Mouse (Mus musculus): ENCODE data around the gene Rex1bd. TPM values are rescaled to one million over a fixed set of nuclear protein-coding genes. Genes with fewer than 3 reads are reported as not detected.

Rex1bd gene
- polyA plus RNA-seq, 1 experiment from 2014 or later = 126 TPM

- DNase-seq (ENCODE audit: low spot score) (peak; percentile 88), ATAC-seq (replicated peaks; ENCODE audit: insufficient number of reproducible peaks, low FRiP score, low TSS enrichment, low read depth) (no peak)
- H3K9me3 ChIP-seq (replicated peaks; ENCODE audit: control insufficient read depth, low read length) = no peaks in the 10 kb centered on the region
- H3K36me3 ChIP-seq (replicated peaks; ENCODE audit: control insufficient read depth, insufficient read depth, low read depth, low read length) = peaks cover 6% of the 10 kb centered on the region
- peaks cover 26% of the 10 kb centered on the region for H3K27me3 ChIP-seq (ENCODE audit: control insufficient read depth, insufficient read depth, low read length)
- 54% methylated on average over 3 of the region's 3 CpGs for WGBS
- H3K4me3 ChIP-seq (ENCODE audit: low read depth, low read length) = no peak overlapping the region; the same call in 1 of the 2 replicates
- no peak overlapping the region for H3K9ac ChIP-seq (replicated peaks; ENCODE audit: low read length)
- H3K4me1 ChIP-seq (ENCODE audit: control insufficient read depth, insufficient read depth, low read length) = peaks cover 28% of the 10 kb centered on the region
- peak overlapping the region; percentile 6; the same call in 1 of the 2 replicates for H3K4me2 ChIP-seq (ENCODE audit: low read depth, low read length)
- peak overlapping the region; percentile 49; the same call in 1 of the 2 replicates for H3K27ac ChIP-seq (replicated peaks; ENCODE audit: low read depth, low read length)
Measured at GRCm38 (mm10) chr8:70504851-70505250, 1.7 kb downstream of the Rex1bd start.

- H3K27me3 ChIP-seq (ENCODE audit: control insufficient read depth, insufficient read depth, low read length) = peaks cover 26% of the 10 kb centered on the region
- no peak overlapping the region for H3K4me2 ChIP-seq (ENCODE audit: low read depth, low read length)
- H3K9me3 ChIP-seq (replicated peaks; ENCODE audit: control insufficient read depth, low read length) = no peaks in the 10 kb centered on the region
- peaks cover 6% of the 10 kb centered on the region for H3K36me3 ChIP-seq (replicated peaks; ENCODE audit: control insufficient read depth, insufficient read depth, low read depth, low read length)
- H3K27ac ChIP-seq (replicated peaks; ENCODE audit: low read depth, low read length) = peak overlapping the region; percentile 49; the same call in 1 of the 2 replicates
- WGBS = 27% methylated on average over 16 of the region's 16 CpGs
- peaks cover 27% of the 10 kb centered on the region for H3K4me1 ChIP-seq (ENCODE audit: control insufficient read depth, insufficient read depth, low read length)
- no peak overlapping the region; the same call in 1 of the 2 replicates for H3K4me3 ChIP-seq (ENCODE audit: low read depth, low read length)
- no peak overlapping the region for H3K9ac ChIP-seq (replicated peaks; ENCODE audit: low read length)
- peak; percentile 19; the same call in 1 of the 2 replicates for ATAC-seq (replicated peaks; ENCODE audit: insufficient number of reproducible peaks, low FRiP score, low TSS enrichment, low read depth)
- DNase-seq (ENCODE audit: low spot score) = peak; percentile 93
Measured at GRCm38 (mm10) chr8:70504291-70504716, 2.2 kb downstream of the Rex1bd start.

GRCm38 (mm10) chr8:70503062-70503750, 3.3 kb downstream of the Rex1bd start:
- H3K4me1 ChIP-seq (ENCODE audit: control insufficient read depth, insufficient read depth, low read length) = peaks cover 19% of the 10 kb centered on the region
- H3K9me3 ChIP-seq (replicated peaks; ENCODE audit: control insufficient read depth, low read length) = no peaks in the 10 kb centered on the region
- peak overlapping the region; percentile 32; the same call in 1 of the 2 replicates for H3K9ac ChIP-seq (replicated peaks; ENCODE audit: low read length)
- DNase-seq (ENCODE audit: low spot score) (peak; percentile 84), ATAC-seq (replicated peaks; ENCODE audit: insufficient number of reproducible peaks, low FRiP score, low TSS enrichment, low read depth) (no peak)
- WGBS = 9% methylated on average over 46 of the region's 46 CpGs
- H3K27me3 ChIP-seq (ENCODE audit: control insufficient read depth, insufficient read depth, low read length) = peaks cover 26% of the 10 kb centered on the region
- H3K27ac ChIP-seq (replicated peaks; ENCODE audit: low read depth, low read length) = no peak overlapping the region; the same call in 1 of the 2 replicates
- peaks cover 6% of the 10 kb centered on the region for H3K36me3 ChIP-seq (replicated peaks; ENCODE audit: control insufficient read depth, insufficient read depth, low read depth, low read length)
- peak overlapping the region; percentile 11 for H3K4me2 ChIP-seq (ENCODE audit: low read depth, low read length)
- H3K4me3 ChIP-seq (ENCODE audit: low read depth, low read length) = no peak overlapping the region

GRCm38 (mm10) chr8:70502540-70502939, 4.0 kb downstream of the Rex1bd start:
- peaks cover 19% of the 10 kb centered on the region for H3K4me1 ChIP-seq (ENCODE audit: control insufficient read depth, insufficient read depth, low read length)
- H3K27ac ChIP-seq (replicated peaks; ENCODE audit: low read depth, low read length) = no peak overlapping the region

GRCm38 (mm10) chr8:70501820-70502529, 4.6 kb downstream of the Rex1bd start:
- Histone ChIP-seq H3K4me1 (ENCODE audit: control insufficient read depth, insufficient read depth, low read length) (peaks cover 19% of the 10 kb centered on the region), H3K27me3 (ENCODE audit: control insufficient read depth, insufficient read depth, low read length) (peaks cover 26% of the 10 kb centered on the region), H3K9ac (replicated peaks; ENCODE audit: low read length) (no peak overlapping the region), H3K36me3 (replicated peaks; ENCODE audit: control insufficient read depth, insufficient read depth, low read depth, low read length) (no peaks in the 10 kb centered on the region), H3K27ac (replicated peaks; ENCODE audit: low read depth, low read length) (no peak overlapping the region), H3K4me2 (ENCODE audit: low read depth, low read length) (no peak overlapping the region), H3K9me3 (replicated peaks; ENCODE audit: control insufficient read depth, low read length) (no peaks in the 10 kb centered on the region), H3K4me3 (ENCODE audit: low read depth, low read length) (no peak overlapping the region)
- DNase-seq (ENCODE audit: low spot score) = no peak
- 13% methylated on average over 23 of the region's 23 CpGs for WGBS
- no peak for ATAC-seq (replicated peaks; ENCODE audit: insufficient number of reproducible peaks, low FRiP score, low TSS enrichment, low read depth)

More at GRCm38 (mm10) chr8:70502540-70502939, 4.0 kb downstream of the Rex1bd start:
- H3K36me3 ChIP-seq (replicated peaks; ENCODE audit: control insufficient read depth, insufficient read depth, low read depth, low read length) = 0 out of 2 replicates have a peak, but pooled peaks cover under 1% of the 10 kb centered on the region
- H3K9ac ChIP-seq (replicated peaks; ENCODE audit: low read length) = no peak overlapping the region
- H3K4me3 ChIP-seq (ENCODE audit: low read depth, low read length) = no peak overlapping the region
- no peaks in the 10 kb centered on the region for H3K9me3 ChIP-seq (replicated peaks; ENCODE audit: control insufficient read depth, low read length)
- 29% methylated on average over 12 of the region's 12 CpGs for WGBS
- H3K4me2 ChIP-seq (ENCODE audit: low read depth, low read length) = no peak overlapping the region
- ATAC-seq (replicated peaks; ENCODE audit: insufficient number of reproducible peaks, low FRiP score, low TSS enrichment, low read depth) (no peak), DNase-seq (ENCODE audit: low spot score) (no peak)
- peaks cover 26% of the 10 kb centered on the region for H3K27me3 ChIP-seq (ENCODE audit: control insufficient read depth, insufficient read depth, low read length)

- Histone ChIP-seq H3K9me3 (replicated peaks; ENCODE audit: control insufficient read depth, low read length) (no peaks in the 10 kb centered on the region), H3K36me3 (replicated peaks; ENCODE audit: control insufficient read depth, insufficient read depth, low read depth, low read length) (no peaks in the 10 kb centered on the region), H3K27ac (replicated peaks; ENCODE audit: low read depth, low read length) (no peak overlapping the region), H3K27me3 (ENCODE audit: control insufficient read depth, insufficient read depth, low read length) (peaks cover 35% of the 10 kb centered on the region), H3K4me1 (ENCODE audit: control insufficient read depth, insufficient read depth, low read length) (peaks cover 18% of the 10 kb centered on the region), H3K4me3 (ENCODE audit: low read depth, low read length) (no peak overlapping the region), H3K9ac (replicated peaks; ENCODE audit: low read length) (no peak overlapping the region), H3K4me2 (ENCODE audit: low read depth, low read length) (peak overlapping the region; percentile 16; the same call in 1 of the 2 replicates)
- ATAC-seq (replicated peaks; ENCODE audit: insufficient number of reproducible peaks, low FRiP score, low TSS enrichment, low read depth) (no peak), DNase-seq (ENCODE audit: low spot score) (no peak)
- 10% methylated on average over 37 of the region's 39 CpGs for WGBS
Measured at GRCm38 (mm10) chr8:70500386-70501301, 5.9 kb downstream of the Rex1bd start.

- H3K27me3 ChIP-seq (ENCODE audit: control insufficient read depth, insufficient read depth, low read length) = peaks cover 54% of the 10 kb centered on the region
- DNase-seq (ENCODE audit: low spot score) (no peak), ATAC-seq (replicated peaks; ENCODE audit: insufficient number of reproducible peaks, low FRiP score, low TSS enrichment, low read depth) (no peak)
- WGBS = 3% methylated on average over 12 of the region's 12 CpGs
- H3K36me3 ChIP-seq (replicated peaks; ENCODE audit: control insufficient read depth, insufficient read depth, low read depth, low read length) = no peaks in the 10 kb centered on the region
- H3K9ac ChIP-seq (replicated peaks; ENCODE audit: low read length) = peak overlapping the region; percentile 35
- peak overlapping the region; percentile 77 for H3K4me2 ChIP-seq (ENCODE audit: low read depth, low read length)
- H3K27ac ChIP-seq (replicated peaks; ENCODE audit: low read depth, low read length) = no peak overlapping the region
- H3K4me1 ChIP-seq (ENCODE audit: control insufficient read depth, insufficient read depth, low read length) = peaks cover 6% of the 10 kb centered on the region
- H3K9me3 ChIP-seq (replicated peaks; ENCODE audit: control insufficient read depth, low read length) = no peaks in the 10 kb centered on the region
- H3K4me3 ChIP-seq (ENCODE audit: low read depth, low read length) = peak overlapping the region; percentile 25
Measured at GRCm38 (mm10) chr8:70495771-70496062, 10.8 kb downstream of the Rex1bd start.

Measured in embryonic facial prominence, embryonic 11.5 days (tissue).